Mouse (Mus musculus) small intestine, adult 2 months (tissue): ENCODE results near the gene Wnk2.

ENCODE experiments used
- CTCF ChIP-seq: fragments of 200-500 bp; IDR thresholded peaks from 2 replicates; pipeline ENCODE4 v1.5.1; 2012; ENCODE audit warnings: low read depth, mild to moderate bottlenecking, control low read depth, inconsistent platforms, low read length, moderate library complexity, mixed read lengths; ENCODE audit not compliant: insufficient replicate concordance, insufficient read length; ENCODE audit errors: extremely low read depth
- POLR2A ChIP-seq: fragments of 200-500 bp; IDR thresholded peaks from 2 replicates; pipeline ENCODE4 v1.6.1; 2012; ENCODE audit warnings: low read depth, mild to moderate bottlenecking, control low read depth, inconsistent platforms, low read length, moderate library complexity

DNA sequence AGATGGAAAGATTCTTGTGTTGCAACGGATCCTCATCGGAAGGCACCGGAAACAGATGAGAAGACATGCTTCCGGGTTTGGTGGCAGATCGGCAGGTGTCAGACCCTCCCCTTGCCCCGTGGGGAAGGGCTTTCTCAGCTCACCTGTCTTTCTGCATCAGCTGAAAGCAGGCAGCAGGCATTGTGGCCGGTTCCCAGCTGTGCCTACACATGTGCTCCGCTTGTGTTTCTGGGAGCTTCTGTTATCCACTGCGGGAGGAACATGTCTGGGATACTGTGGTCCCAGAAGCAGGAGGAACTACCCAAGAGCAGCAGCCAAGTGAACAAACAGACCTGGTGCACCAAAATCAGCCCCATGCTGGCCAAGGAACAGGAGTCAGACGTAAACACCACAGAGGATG lies 27.7 kb upstream of the Wnk2 start:
- TF ChIP-seq CTCF (no peak), POLR2A (no peak)
